Mouse (Mus musculus) lung, postnatal 36 days (tissue): ENCODE results near the gene Ldlrad2.
"Not testable (repeated sequence)": the region's sequence is repeated elsewhere in the genome, so short reads cannot be mapped to it uniquely, and the experiment has no call there.

Experiments
- DNase-seq: peaks from one replicate; pipeline ENCODE4 v3.0.0; 2022; ENCODE audit warnings: mixed read lengths

Gene Ldlrad2

DNA sequence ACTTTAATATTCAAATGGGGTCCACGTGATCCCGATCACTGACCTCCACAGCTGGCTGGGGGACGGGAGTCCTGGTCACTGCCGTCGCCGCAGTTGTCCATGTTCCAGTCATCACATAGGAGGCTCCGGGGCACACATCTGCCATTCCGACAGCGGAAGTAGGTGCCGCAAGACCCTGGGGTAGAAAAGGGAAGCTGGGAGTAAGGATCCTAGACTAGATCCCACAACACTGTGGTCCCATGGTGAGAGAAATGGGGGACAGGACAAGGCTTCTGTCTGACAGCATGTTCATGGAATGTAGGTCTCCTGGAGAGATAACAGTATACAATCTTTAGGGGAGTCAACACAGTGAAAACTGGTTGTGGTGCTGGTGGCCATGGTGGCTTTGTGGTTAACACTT, at the start of gene Ldlrad2:
Ldlrad2 (minus strand) TSS at position 101 of the 400 bp plus-strand sequence.
- no peak for DNase-seq

DNA sequence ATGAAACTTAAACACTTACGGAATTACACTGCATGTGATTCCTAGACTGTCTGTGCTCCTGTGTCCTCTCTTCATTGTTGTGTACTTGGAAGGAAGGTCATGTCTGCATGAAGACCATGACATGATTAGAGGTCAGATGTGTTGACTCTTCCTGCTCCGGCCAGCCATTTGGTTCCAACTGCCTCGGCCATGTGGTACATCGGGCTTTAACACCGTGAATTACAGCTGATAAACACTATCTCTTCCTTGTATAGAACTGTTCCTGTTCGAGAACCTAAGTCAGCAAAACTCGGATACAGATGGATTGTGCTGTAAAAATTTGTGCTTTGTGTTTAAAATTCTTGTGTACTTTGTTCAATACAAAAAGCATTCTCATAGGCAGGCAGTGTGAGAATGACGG, 48.5 kb upstream of the Ldlrad2 start:
- DNase-seq: no peak

DNA sequence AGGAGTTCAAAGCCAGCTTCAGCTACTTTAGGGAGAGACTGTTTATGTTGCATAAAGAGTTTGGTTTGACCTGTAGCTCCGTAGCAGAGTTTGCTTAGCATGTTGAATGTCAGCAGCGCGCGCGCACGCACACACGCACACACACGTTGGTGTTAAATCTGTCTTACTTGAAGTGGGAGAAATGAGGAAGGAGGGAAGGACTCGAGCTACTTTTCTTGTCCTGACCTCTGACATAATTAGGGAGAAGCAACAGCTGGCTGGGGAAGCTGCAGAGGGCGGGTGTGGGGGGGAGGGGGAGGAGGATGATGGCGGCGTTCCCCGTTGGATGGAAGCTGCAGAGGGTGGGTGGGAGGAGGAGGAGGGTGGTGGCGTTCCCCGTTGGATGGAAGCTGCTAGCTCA, 35.9 kb upstream of the Ldlrad2 start:
- DNase-seq: peak; percentile 18

DNA sequence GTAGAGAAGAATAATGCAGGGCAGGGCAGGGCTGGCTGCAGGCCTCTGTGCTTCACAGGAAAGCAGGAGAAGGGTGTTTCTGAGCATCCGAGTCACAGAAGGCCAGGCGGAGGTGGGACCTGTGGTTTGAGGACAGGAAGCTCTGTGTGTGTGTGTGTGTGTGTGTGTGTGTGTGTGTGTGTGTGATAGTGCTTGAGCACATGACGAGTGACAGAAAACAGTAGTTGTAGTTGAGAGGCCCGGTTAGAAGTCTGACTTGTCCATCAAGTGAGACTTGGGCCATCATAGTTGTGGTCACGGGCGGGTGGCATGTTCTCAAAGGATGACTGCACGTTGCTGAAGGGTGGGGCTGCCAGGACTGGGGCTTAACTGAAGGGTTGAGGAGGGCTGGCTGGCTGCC, 35.3 kb upstream of the Ldlrad2 start:
- DNase-seq: peak; percentile 50

DNA sequence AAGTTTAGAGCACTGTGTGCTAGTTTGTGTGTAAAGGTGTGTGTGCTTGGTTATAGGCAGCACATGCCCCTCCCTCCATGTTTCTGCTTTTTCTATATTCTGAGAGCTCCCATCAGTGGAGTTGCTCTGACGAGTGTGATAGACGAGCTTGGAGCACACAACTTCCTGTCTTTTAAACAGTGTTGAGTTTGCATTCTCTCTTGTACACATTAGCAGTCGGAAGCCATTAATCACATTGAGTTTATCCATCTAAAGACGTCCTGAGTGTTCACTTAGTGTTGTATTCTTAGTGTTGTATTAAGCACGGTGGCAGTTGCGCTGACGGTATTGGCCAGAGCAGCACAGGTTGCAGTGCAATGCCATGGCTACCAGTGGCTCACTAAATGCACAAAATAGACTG, 34.9 kb upstream of the Ldlrad2 start:
- DNase-seq: no peak

DNA sequence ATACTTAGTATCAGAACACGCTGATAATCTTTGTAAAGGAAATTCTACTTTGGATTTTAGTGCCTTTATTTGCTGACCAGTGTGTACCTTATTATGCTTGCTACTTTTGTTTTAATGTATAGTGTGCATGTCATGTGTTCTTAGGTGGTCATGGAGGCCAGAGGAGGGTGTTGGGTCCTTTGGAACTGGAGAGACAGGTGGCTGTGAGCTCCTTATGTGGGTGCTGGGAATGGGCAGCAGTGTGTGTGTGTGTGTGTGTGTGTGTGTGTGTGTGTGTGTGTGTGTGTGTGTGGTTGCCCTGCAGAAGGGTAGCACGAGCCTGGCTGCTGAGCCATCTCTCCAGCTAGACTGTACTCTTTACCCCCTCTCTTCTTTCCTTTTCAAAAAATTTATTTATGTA, 32.7 kb upstream of the Ldlrad2 start:
- DNase-seq: no peak

DNA sequence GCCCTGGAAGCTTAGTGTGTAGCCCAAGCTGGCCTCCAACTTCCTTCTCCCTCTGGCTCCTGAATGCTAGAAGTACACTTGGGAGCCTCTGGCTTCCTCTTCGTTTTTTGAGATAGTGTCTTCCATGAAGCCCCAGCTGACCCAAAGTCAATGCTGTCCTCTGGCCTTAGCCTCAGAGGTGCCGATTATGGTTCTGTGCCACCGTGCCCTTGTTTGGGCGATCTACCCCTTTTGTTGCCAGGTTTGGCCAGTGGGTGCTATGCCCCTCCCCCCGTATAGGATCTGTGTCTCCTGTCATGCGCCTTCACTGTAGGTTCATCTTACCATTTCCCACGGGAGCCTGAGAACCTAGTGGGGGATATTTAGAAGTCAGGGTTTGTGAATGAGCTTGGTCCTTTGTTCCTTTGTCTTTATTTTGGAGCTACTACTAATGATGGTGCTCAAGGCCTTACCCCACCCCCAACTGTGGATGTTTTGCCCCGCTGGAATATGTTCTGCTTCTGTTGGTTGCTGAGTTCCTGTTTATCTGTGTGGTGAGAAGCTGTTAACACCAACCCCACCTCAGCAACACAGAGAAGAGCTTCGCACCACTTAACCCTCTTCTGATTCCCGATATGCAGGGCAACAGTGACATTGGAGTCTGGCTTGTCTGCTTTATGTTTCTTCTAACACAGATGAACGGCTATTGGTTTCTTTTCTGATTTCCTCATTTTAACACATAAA, 29.2 kb upstream of the Ldlrad2 start:
- DNase-seq: peak; percentile 20

DNA sequence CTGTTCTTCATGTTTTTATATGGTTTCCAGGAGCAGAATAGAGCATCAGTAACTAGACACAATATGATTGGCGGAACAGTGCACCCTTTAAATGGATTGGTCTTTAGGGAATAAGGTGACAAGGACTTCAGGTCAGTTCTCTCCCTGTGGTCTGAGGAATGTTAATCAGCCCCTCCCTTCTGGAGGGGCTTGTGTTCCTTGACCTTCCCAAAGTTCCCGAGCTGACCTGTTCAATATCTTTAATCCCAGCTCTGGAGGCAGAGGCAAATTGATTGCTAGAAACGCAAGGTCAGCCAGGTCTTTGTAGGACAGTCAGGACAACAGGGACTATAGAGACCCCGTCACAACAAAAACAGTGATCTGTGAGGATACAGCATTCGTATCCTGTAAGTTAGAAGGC, 24.2 kb upstream of the Ldlrad2 start:
- DNase-seq: no peak

DNA sequence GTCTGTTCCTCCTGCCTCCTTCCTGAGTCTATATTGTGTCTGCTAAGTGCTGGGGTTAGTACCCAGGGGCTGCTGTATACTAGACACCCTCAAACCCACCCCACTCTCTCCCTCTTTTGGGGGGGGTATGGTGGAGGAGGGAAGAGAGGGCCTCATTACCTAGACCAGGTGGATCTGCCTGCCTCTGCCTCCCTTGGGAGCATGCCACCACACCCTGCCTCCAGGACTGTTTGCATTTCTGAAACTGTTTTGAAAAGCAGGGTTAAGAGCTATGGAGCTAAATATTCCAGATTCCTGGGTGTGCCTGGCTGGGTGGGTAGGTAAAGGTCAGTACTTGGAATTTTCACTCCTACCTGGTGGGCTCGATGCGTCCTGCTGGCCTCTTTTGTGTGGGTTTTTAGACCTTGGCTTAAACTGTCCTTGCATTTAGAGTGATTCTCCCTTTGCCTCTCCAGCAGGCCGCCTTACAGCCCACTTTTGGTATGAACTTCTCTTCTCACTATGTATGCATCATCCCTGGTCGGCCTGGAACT, 22.8 kb upstream of the Ldlrad2 start:
- DNase-seq: no peak

DNA sequence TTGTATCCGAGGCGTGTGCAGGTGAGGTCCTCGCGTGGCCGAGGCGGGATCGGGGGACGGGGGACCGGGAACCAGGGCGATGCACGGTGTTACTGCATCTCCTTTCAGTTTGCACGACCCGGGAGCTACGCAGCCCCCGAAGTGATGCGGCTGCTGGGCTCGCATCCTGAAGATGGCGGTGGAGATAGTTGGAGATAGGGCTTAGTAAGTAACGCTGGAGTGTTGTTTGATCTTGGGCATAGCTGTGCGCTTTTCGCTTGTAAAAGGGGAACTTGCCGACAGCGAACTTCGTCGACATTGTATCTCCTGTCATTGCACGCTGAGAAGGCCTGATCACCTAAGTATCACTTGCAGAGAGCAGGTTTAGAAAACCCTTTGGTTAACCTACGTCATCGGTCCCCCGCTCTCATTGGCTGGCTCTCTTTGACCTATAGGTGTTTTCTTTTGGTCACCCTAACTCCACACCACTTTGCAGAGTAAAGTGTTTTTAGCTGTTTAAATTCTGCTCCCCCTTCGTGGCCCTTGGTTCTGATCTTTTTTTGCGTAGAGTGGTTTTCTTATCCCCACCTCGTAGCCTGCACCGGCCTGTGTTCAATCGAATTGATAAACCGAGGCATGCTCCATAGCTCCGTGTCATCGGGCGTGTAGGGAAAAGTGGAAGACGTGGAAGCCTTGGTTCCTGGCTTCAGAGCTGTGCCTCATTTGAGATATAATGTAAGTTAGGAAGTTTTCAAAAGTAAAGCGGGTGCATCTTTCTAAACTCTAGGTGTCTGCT, 20.3 kb upstream of the Ldlrad2 start:
- peak; percentile 60 for DNase-seq

DNA sequence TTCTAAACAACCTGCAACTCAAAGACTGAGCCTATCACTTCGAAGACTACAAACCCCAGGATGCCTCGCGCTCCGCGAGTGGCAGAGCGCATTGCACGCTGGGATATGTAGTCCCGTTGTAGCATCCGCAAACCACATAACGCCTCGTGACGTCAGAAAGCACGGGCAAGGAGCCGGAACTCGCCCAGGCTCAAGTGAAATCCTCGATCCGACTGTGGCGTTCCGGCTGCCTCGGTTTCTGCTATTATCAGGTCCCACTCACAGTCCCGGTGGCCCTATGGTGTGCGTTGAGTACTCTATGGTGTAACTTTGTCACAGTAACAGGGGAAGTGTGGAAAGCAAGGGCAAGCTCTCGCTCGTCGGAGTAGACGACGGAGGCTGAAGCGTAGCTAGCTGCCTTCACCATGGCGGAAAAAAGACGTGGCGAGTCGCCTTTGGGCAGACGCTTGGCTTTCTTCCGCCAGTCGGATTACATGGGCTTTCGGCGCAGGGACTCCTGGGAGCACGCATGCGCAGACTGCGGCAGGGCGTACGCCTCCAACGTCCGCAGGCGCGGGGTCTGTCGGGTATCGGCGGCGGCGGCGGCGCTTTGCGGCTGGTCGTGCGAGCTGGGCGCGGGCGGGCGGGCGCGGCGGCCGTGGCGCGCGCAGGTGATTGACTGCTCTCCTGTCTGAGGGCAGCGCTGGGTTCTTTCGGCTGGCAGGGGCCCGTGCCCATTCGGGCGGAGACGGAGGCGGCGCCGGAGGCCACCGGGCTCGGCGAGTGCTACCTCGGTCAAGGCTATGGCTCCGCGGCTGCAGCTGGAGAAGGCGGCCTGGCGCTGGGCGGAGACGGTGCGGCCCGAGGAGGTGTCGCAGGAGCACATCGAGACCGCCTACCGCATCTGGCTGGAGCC, 19.5 kb upstream of the Ldlrad2 start, which contains the start of gene Usp48:
Usp48 (plus strand) TSS at position 155 of the 895 bp plus-strand sequence.
- peak; percentile 100 for DNase-seq

DNA sequence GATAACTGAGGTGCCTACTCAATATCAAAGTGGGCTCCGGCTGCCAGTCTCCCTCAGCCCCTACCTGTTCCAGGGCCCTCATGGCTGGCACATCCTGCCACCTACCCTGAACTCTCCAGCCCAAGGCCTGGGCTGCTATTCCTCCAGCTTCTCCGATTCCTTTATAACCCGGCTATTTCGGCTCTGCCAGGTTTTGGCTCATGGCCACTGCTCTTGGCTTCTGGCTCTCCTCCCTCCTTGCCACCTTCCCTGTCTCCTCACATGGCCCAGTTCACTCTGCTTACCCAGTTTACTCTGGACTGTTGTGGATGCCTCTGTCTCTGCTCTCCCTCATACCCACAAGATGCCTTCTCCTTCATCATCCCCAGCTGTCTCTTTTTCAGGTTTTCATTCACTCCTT, 16.6 kb upstream of the Ldlrad2 start:
- DNase-seq: no peak

DNA sequence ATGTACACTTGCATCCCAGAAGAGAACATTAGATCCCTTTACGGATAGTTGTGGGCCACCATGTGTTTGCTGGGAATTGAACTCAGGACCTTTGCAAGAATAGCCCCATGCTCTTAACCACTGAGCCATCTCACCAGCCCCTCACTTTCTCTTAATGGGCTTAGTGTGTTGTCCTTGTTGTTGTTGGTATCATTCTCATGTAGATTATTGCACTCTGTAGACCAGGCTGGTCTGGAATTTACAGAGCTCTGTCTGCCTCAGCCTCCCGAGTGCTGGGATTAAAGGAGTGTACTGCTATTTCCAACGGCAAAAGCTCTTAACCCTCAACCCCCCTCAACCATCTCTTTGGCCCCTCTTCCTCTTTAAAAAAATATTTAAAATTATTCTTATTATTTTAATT, 15.2 kb upstream of the Ldlrad2 start:
- DNase-seq: no peak

DNA sequence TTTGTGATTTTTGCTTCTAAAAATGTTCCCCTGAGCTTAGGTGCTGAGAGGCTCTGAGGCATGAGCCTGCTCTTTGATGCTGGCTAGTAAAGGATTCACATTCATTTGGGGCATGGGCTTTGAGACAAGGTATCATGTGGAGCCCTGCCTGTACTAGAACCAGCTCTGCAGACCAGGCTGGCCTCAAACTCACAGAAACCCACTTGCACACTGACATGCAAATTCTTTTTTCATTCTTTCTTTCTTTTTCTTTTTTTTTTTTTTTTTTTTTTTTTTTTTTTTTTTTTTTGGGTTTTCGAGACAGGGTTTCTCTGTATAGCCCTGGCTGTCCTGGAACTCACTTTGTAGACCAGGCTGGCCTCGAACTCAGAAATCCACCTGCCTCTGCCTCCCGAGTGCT, 14.7 kb upstream of the Ldlrad2 start:
- not testable (repeated sequence) for DNase-seq

DNA sequence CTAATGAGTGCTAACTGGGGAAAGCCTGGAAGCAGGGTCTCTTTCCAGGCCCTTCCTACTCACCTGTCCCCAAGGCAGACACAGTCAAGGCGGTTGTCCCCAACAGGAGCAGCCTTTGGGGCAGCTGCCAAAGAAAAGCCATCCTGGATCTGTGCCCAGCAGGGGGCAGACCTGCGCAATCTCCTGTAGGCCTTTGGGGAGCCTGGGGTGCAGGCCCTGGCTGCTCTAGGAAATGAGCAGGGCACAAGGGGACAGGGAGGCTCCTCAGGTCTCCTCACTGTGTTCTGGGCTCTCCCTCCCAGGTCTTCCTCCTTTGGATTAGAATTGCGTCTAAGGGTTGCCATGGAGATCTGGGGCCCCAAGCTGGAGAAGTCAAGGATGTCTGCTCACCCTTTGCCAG, 7.4 kb upstream of the Ldlrad2 start:
- peak; percentile 37 for DNase-seq

DNA sequence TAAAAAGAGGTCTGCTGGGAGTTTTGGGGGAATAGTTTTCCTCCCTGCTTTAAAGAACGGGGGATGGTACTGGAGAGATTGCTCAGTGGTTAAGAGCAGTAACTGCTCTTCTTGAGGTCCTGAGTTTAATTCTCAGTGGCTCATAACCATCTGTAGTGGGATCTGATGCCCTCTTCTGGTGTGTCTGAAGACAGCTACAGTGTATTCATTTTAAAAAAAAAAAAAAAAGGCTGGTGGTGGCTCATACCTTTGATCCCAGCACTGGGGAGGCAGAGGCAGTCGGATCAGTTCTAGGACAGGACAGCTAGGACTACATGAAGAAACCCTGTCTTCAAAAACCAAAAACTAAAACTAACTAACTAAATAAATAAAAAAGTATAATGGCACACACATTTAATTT, 5.9 kb upstream of the Ldlrad2 start:
- no peak for DNase-seq

DNA sequence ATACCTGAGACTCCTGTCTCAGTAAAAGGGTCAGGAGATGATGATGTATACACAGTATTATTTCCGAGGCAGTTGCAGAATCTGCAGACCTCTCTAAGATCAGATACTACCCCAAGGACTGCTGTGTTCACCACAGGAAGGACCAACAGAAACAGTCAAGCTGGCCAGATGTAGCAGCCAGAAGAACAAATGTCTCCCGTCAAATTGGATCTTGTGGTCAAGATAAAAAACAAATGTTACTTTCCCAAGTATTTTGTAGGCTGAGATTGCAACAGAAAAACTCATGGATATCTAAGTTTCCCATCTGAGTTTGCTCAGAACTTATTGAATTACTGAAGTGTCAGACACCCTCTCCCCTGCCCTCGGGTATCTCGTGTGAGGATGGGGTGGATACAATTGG, 5.4 kb upstream of the Ldlrad2 start:
- peak; percentile 34 for DNase-seq

DNA sequence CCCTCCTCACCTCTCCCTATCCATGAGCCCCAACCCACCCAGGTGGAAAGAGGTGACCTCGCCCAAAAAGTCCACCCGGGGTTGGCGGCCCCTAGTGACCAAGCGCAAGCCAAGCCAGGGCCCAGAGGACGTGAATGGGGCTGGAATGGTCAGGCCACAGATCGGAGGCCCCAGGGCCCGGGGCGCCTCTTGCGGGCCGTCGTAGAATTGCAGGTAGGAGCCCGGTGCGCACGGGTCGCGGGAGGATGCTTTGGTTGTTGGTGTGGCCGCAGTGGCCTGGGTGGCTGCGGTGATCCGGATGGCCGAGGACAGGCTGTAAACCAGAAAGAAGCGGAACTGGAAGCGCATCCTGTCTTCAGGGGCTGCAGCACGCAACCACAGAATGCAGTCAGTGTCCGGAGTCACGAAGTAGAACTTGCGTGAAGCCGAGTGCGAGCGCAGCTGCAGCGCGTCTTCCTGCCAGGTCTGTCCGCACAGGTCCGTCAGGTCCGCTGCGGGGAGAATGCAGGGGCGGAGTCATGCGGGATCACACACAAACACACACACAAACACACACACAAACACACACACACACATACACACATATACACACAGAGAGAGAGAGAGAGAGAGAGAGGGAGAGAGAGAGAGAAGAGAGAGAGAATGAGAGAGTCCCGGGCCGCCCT, 3.9 kb upstream of the Ldlrad2 start:
- peak; percentile 52 for DNase-seq

DNA sequence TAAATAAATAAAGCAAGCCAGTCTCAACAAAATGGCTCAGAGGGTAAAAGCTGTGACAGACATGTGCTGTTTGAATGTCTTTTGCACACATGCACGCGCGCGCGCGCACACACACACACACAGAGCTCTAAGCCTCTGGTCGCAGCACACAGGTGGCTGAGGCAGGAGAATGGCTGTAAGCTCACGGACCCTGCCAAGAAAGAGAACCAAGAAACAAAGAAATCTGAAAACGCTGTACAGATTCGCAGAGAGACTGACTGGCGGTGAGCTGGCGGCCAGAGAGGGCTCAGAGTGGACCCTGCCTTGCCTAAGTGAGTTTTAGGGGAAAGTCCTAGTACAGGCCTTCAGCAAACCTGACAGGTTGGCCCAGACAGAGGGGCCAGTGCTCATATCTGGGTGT, 3.1 kb upstream of the Ldlrad2 start:
- no peak for DNase-seq

DNA sequence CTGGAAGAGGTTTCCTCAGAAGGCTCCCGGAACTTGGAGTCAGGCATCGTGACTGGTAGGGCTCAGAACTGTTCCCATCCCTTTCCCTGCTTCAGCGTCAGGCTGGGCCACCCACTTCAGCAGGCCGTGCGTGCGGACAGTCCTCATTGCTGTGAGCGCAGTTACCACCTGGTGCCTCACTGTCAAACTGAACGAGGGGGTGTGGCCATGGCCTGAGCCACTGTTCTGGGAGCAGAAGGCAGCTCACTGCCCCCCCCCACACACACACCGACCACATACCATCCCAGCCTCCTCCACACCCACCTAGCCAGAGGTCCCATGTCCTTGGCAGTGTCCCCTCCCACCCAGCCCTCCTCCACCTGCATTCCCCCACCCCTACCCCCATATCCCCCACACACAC, 4.5 kb downstream of the Ldlrad2 start:
- DNase-seq: no peak

DNA sequence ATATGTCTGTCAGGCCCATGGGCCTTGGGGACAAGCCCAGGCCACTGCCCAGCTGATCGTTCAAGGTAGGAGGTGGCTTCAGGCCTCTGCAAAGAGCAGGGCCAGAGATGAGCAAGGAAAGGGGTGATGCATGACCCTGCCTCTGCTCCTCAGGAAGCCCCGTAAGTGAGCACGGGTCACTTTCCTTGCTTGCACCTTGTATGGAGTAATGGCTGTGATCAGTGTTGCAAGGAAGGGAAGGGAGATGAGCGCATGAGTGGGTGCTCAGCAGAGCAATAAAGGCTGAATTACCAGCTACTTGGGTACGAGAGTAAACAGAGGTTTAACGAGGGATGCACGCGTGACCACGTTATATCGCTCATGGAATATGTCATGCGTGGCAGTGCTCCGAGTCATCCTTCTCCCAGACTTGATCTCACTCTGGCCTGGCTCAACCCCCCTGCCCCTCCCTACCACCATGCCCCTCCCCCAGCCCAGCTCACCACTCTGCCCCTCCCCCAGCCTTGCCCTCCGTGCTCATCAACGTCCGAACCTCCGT, 17.6 kb downstream of the Ldlrad2 start:
- no peak for DNase-seq

DNA sequence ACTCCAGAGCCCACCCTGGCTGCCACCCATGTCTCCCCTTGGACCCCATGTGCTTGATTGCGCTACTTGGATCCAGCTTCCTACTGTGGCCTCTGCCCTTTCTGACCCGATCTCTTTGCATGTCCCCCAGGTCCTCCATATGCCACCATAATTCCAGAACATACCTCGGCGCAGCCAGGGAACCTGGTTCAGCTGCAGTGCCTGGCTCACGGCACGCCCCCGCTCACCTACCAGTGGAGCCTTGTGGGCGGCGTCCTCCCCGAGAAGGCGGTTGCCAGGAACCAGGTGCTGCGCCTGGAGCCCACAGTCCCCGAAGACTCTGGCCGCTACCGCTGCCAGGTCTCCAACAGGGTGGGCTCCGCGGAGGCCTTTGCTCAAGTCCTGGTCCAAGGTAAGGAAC, 20.9 kb downstream of the Ldlrad2 start:
- no peak for DNase-seq
